Comparison of ENCODE assay signal across 10 mouse cellular contexts in the genomic region with DNA sequence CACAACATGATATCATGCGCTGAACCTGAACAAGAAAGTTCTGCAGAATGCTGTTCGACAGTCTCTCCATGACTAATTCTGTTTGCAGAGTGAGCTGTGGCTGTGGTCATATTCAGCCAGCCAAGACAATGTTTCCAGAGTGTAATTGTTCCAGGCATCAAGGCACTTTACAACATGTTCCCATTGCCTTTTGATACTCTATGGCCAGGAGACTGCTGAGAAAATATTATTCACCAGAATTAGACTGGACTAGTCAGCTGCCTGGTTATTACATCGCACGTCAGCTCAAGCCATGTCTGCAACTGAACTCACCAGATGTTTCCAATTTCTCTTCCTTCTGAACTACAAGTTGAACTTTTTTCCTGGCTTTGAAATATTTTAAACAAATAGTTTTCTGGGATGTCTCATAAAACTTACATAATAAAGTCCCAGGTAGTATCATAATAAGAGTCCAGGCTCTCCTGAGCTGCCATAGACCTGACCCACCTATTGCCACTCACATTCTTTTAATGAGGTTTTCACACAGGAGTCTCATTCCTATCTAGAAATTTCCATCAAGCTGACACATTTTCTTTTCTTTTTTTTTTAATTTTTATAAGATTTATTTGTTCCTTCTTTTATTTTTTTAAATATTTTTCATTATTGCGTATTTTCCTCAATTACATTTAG.
A peak's percentile ranks its signal among the peaks of the same experiment; 100 is the strongest.
DNase-seq lines count a peak whose midpoint lies in the region; ATAC-seq lines count a peak whose summit lies in the region.
"Had no signal": no experiment of that assay in that cellular context is flagged by ENCODE, and none has a peak within 500 bp of the region (broad histone marks: within the 10 kb centered on the region; RNA-seq: fewer than 3 reads in every experiment).

No protein-coding gene starts in this region.

- 57% methylated on average over 5 of the region's 5 CpGs for WGBS in embryonic facial prominence, embryonic 10.5 days
- 56% methylated on average over 5 of the region's 5 CpGs for WGBS in stomach, embryonic 15.5 days

- no peaks in the 10 kb centered on the region for H3K36me3 ChIP-seq in embryonic facial prominence, embryonic 10.5 days (replicated peaks)
- no peaks in the 10 kb centered on the region for H3K36me3 ChIP-seq in stomach, embryonic 15.5 days

- peak; percentile 8 for DNase-seq in kidney, postnatal 10 days
- DNase-seq in kidney, adult 8-10 months, result no peak
- peak; percentile 35 for DNase-seq in embryonic facial prominence, embryonic 10.5 days (ENCODE audit: low spot score)
- DNase-seq in heart, postnatal 4 days, result peak; percentile 7
- DNase-seq in left cerebral cortex, adult 11 months (ENCODE audit: low spot score), result no peak
- no peak for DNase-seq in frontal cortex, postnatal 10 days (ENCODE audit: low spot score in 2 of 2)
- DNase-seq: adrenal gland, postnatal 14 days; cerebellum, adult 9-10 months had no signal

- no peak for ATAC-seq in stomach, embryonic 15.5 days (ENCODE audit: insufficient read depth, low FRiP score, low read depth)
- ATAC-seq: forebrain, embryonic 13.5 days had no signal

- H3K27me3 ChIP-seq in embryonic facial prominence, embryonic 10.5 days (replicated peaks; ENCODE audit: low read depth, poor library complexity, severe bottlenecking), result no peaks in the 10 kb centered on the region
- no peaks in the 10 kb centered on the region for H3K27me3 ChIP-seq in stomach, embryonic 15.5 days (replicated peaks)
- H3K27me3 ChIP-seq: forebrain, embryonic 13.5 days had no signal

- H3K4me2 ChIP-seq in stomach, embryonic 15.5 days, result no peak overlapping the region
- H3K4me2 ChIP-seq: forebrain, embryonic 13.5 days had no signal

- H3K9ac ChIP-seq in stomach, embryonic 15.5 days, result no peak overlapping the region
- H3K9ac ChIP-seq: forebrain, embryonic 13.5 days had no signal

- H3K27ac ChIP-seq in embryonic facial prominence, embryonic 10.5 days (replicated peaks), result no peak overlapping the region; the same call in 1 of the 2 replicates
- H3K27ac ChIP-seq in stomach, embryonic 15.5 days, result peak overlapping the region; percentile 48; the same call in 1 of the 2 replicates
- H3K27ac ChIP-seq: forebrain, embryonic 13.5 days had no signal

- no peak overlapping the region for H3K4me3 ChIP-seq in embryonic facial prominence, embryonic 10.5 days
- no peak overlapping the region for H3K4me3 ChIP-seq in stomach, embryonic 15.5 days (replicated peaks)
- H3K4me3 ChIP-seq: forebrain, embryonic 13.5 days had no signal

- peaks cover 13% of the 10 kb centered on the region for H3K4me1 ChIP-seq in embryonic facial prominence, embryonic 10.5 days
- no peaks in the 10 kb centered on the region for H3K4me1 ChIP-seq in stomach, embryonic 15.5 days
- H3K4me1 ChIP-seq: forebrain, embryonic 13.5 days had no signal

- H3K9me3 ChIP-seq in embryonic facial prominence, embryonic 10.5 days, result no peaks in the 10 kb centered on the region
- no peaks in the 10 kb centered on the region for H3K9me3 ChIP-seq in stomach, embryonic 15.5 days
- H3K9me3 ChIP-seq: forebrain, embryonic 13.5 days had no signal

Comparison
In these comparisons a context has a peak if more than half of its experiments do, and no peak if none do; other contexts are left out.
1. DNase-seq: peak in kidney, postnatal 10 days (single experiment), embryonic facial prominence, embryonic 10.5 days (single experiment) and heart, postnatal 4 days (single experiment); none in kidney, adult 8-10 months (0 of 2), left cerebral cortex, adult 11 months (single experiment) and frontal cortex, postnatal 10 days (0 of 2).